Mouse (Mus musculus) midbrain, embryonic 16.5 days (tissue): ENCODE data around the gene Olfr1228. TPM values are rescaled to one million over a fixed set of nuclear protein-coding genes. Genes with fewer than 3 reads are reported as not detected.

Experiments used
- ATAC-seq: fragments of 200-750 bp; cut with Nextera tagmentation; 2 replicates; pipeline ENCODE4 v1.8.0; 2017; ENCODE audit warnings: moderate TSS enrichment
- H3K27ac ChIP-seq: fragments of 300-500 bp; sonication (generic); 2 replicates; pipeline ENCODE4 v1.5.1; 2014; ENCODE audit warnings: mild to moderate bottlenecking, low read length, mixed read lengths
- H3K27me3 ChIP-seq: fragments of 300-500 bp; sonication (generic); 2 replicates; pipeline ENCODE4 v1.6.1; 2014; ENCODE audit warnings: low read depth, low read length, mixed read lengths; ENCODE audit not compliant: control insufficient read depth, insufficient read depth
- H3K36me3 ChIP-seq: fragments of 300-500 bp; sonication (generic); 2 replicates; pipeline ENCODE4 v1.6.1; 2014; ENCODE audit warnings: mild to moderate bottlenecking, low read length, moderate library complexity, mixed read lengths; ENCODE audit not compliant: control insufficient read depth, insufficient read depth
- H3K4me1 ChIP-seq: fragments of 300-500 bp; sonication (generic); 2 replicates; pipeline ENCODE4 v1.6.1; 2014; ENCODE audit warnings: mild to moderate bottlenecking, low read length, mixed read lengths; ENCODE audit not compliant: control insufficient read depth, insufficient read depth
- H3K4me2 ChIP-seq: fragments of 300-500 bp; sonication (generic); 2 replicates; pipeline ENCODE4 v1.6.1; 2014; ENCODE audit warnings: mild to moderate bottlenecking, low read length, mixed read lengths
- H3K4me3 ChIP-seq: fragments of 300-500 bp; sonication (generic); 2 replicates; pipeline ENCODE4 v1.5.1; 2014; ENCODE audit warnings: low read depth, mild to moderate bottlenecking, low read length, moderate library complexity, mixed read lengths
- H3K9ac ChIP-seq: fragments of 300-500 bp; sonication (generic); 2 replicates; pipeline ENCODE4 v1.6.1; 2014; ENCODE audit warnings: low read depth, low read length, mixed read lengths
- H3K9me3 ChIP-seq: fragments of 300-500 bp; sonication (generic); replicated peaks from 2 replicates; pipeline ENCODE4 v1.6.1; 2014; ENCODE audit warnings: mild to moderate bottlenecking, low read length, mixed read lengths; ENCODE audit not compliant: control insufficient read depth, poor library complexity, severe bottlenecking
- WGBS: fragments of 180-500 bp; shearing (Covaris S2); extraction: QIAGEN DNeasy Blood & Tissue Kit; methylation state at CpG from one replicate; pipeline ENCODE4 v1.1.7; 2014; 5-methylcytosine and 5-hydroxymethylcytosine counted together
- polyA plus RNA-seq: library from polyadenylated mRNA; unstranded; fragments of >200 nt; fragmentation: Nextera tagmentation; extraction: Ambion mirVana; gene quantifications from 2 replicates; pipeline ENCODE4 v1.2.1, GENCODE M21; 2015

Gene Olfr1228
- not detected in 2 replicates for polyA plus RNA-seq

DNA sequence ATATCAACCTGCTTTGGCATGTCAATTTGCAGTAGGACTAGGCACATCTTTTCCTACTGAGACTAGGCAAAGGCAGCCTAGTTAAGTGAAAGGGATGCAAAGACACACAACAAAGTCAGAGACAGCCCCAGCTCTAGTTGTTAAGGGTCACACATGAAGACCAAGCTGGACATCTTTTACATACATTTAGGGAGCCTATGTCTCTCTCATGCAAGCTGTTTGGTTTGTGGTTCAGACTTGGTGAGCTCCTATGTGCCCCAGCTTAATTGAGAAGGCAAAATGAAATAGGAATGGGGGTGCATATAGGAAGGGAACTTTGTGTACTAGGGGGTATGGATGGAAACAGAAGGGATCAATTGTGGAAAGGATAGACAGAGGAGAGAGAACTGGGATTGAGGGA is at the start of gene Olfr1228:
Gene Olfr1228, minus strand, starts transcription at position 101 of the 400 bp plus-strand sequence.
- Histone ChIP-seq H3K27ac (no peak within 1 kb of the TSS), H3K9ac (no peak within 1 kb of the TSS), H3K36me3 (no peaks in the 10 kb centered on the region), H3K4me1 (no peaks in the 10 kb centered on the region), H3K9me3 (no peaks in the 10 kb centered on the region), H3K27me3 (no peaks in the 10 kb centered on the region), H3K4me2 (no peak within 1 kb of the TSS), H3K4me3 (no peak within 1 kb of the TSS)
- ATAC-seq: no peak

DNA sequence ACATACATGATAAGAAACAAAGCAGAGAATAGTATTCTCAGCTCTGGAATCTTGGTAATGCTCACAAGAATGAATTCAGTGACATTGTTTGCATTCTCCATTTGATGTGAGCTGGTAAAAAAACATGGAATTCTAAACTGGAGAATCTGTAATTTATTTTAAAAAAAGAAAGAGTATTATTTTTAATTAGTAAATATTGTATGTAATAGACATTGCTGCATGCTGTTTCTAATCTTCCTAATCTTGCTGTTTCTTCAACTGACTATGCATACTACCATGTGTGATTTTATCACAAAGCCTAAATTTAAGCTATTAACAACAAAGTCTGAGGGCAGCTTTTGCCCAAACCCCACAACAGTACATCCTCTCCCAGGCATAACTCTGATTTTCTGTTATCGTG is 43.3 kb upstream of the Olfr1228 start, which contains the start of gene Olfr1230:
Gene Olfr1230, minus strand, starts transcription at position 101 of the 400 bp plus-strand sequence.
- Histone ChIP-seq H3K4me2 (no peak within 1 kb of the TSS), H3K9ac (no peak within 1 kb of the TSS), H3K36me3 (no peaks in the 10 kb centered on the region), H3K4me3 (no peak within 1 kb of the TSS), H3K9me3 (no peaks in the 10 kb centered on the region), H3K27me3 (no peaks in the 10 kb centered on the region), H3K27ac (no peak within 1 kb of the TSS), H3K4me1 (no peaks in the 10 kb centered on the region)
- WGBS: 91% methylated on average over 1 of the region's 1 CpGs
- ATAC-seq: no peak

DNA sequence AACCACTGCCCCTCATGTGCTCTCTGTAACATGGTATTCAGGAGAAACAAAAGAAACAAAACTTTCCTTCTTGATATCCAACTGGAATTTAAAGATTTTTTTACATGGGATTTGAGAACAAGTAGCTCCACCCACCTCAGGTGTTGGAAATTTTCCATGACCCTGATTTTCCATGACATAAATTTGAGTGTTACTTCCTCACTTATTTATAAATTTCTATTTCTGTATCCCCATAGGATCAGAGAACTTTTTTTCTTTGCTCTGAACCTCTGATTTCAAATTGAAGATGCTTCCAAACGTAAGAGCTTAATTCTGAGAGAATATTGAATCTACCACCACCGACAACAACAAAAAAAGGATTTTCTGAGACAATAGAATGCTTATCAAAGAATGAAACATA is 34.1 kb upstream of the Olfr1228 start, which contains the start of gene Olfr1229:
Gene Olfr1229, minus strand, starts transcription at position 101 of the 400 bp plus-strand sequence.
- H3K4me3 ChIP-seq: no peak within 1 kb of the TSS
- no peak within 1 kb of the TSS for H3K4me2 ChIP-seq
- H3K36me3 ChIP-seq: no peaks in the 10 kb centered on the region
- 74% methylated on average over 2 of the region's 2 CpGs for WGBS
- H3K27ac ChIP-seq: no peak within 1 kb of the TSS
- no peaks in the 10 kb centered on the region for H3K27me3 ChIP-seq
- ATAC-seq: no peak
- H3K9me3 ChIP-seq: no peaks in the 10 kb centered on the region
- H3K4me1 ChIP-seq: no peaks in the 10 kb centered on the region
- H3K9ac ChIP-seq: no peak within 1 kb of the TSS

DNA sequence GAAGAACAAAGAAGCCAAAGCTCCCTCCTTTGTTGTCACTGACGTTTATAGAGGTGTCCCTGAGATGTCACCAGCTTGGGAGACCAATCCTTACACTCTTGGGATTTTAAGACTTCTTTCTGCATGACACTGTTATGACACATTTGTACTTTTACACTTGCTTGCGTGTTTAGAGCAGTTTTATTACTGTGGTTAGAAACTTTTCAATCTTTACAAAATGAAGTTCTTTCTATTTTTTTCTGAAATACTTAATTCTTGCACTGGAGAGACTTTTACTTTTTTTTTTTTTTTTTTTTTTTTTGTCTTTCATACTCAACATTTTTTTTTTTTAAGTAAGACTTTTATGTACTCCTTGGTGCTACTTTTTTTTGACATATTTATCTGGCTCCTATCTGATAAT is 53.9 kb downstream of the Olfr1228 start, which contains the start of gene Olfr1226:
Gene Olfr1226, minus strand, starts transcription at position 101 of the 400 bp plus-strand sequence.
- Histone ChIP-seq H3K9me3 (no peaks in the 10 kb centered on the region), H3K4me2 (no peak within 1 kb of the TSS), H3K27ac (no peak within 1 kb of the TSS), H3K4me3 (no peak within 1 kb of the TSS), H3K4me1 (no peaks in the 10 kb centered on the region), H3K27me3 (no peaks in the 10 kb centered on the region), H3K9ac (no peak within 1 kb of the TSS), H3K36me3 (no peaks in the 10 kb centered on the region)
- no peak for ATAC-seq
- 52% methylated on average over 2 of the region's 2 CpGs for WGBS

Other genes with a start within 250 kb of the Olfr1228 start
- gene Olfr1215, start 247.1 kb downstream of the Olfr1228 start, polyA plus RNA-seq: not detected in 2 replicates
- not detected in 2 replicates for gene Olfr1216, start 235.7 kb downstream of the Olfr1228 start, polyA plus RNA-seq
- not detected in 2 replicates for gene Olfr1217, start 222.0 kb downstream of the Olfr1228 start, polyA plus RNA-seq
- not detected in 2 replicates for gene Olfr1218, start 192.9 kb downstream of the Olfr1228 start, polyA plus RNA-seq
- gene Olfr1219, start 170.5 kb downstream of the Olfr1228 start, polyA plus RNA-seq: not detected in 2 replicates
- not detected in 2 replicates for gene Olfr1220, start 147.2 kb downstream of the Olfr1228 start, polyA plus RNA-seq
- not detected in 2 replicates for gene Olfr1221, start 136.8 kb downstream of the Olfr1228 start, polyA plus RNA-seq
- gene Olfr1222, start 121.0 kb downstream of the Olfr1228 start, polyA plus RNA-seq: not detected in 2 replicates
- gene Olfr1223, start 102.5 kb downstream of the Olfr1228 start, polyA plus RNA-seq: not detected in 2 replicates
- not detected in 2 replicates for gene Olfr1224-ps1, start 90.0 kb downstream of the Olfr1228 start, polyA plus RNA-seq
- not detected in 2 replicates for gene Olfr1225, start 79.4 kb downstream of the Olfr1228 start, polyA plus RNA-seq
- gene Olfr1226, start 54.0 kb downstream of the Olfr1228 start, polyA plus RNA-seq: not detected in 2 replicates
- not detected in 2 replicates for gene Olfr1229, start 34.0 kb upstream of the Olfr1228 start, polyA plus RNA-seq
- not detected in 2 replicates for gene Olfr1230, start 43.2 kb upstream of the Olfr1228 start, polyA plus RNA-seq
- not detected in 2 replicates for gene Olfr1231, start 53.0 kb upstream of the Olfr1228 start, polyA plus RNA-seq
- gene Olfr1232, start 75.6 kb upstream of the Olfr1228 start, polyA plus RNA-seq: not detected in 2 replicates
- not detected in 2 replicates for gene Olfr1233, start 88.3 kb upstream of the Olfr1228 start, polyA plus RNA-seq
- gene Olfr1234, start 110.8 kb upstream of the Olfr1228 start, polyA plus RNA-seq: not detected in 2 replicates
- gene Olfr1238, start 155.6 kb upstream of the Olfr1228 start, polyA plus RNA-seq: not detected in 2 replicates
- not detected in 2 replicates for gene Olfr1239, start 166.3 kb upstream of the Olfr1228 start, polyA plus RNA-seq
- not detected in 2 replicates for gene Olfr1240, start 188.9 kb upstream of the Olfr1228 start, polyA plus RNA-seq
- gene Olfr1241, start 233.1 kb upstream of the Olfr1228 start, polyA plus RNA-seq: not detected in 2 replicates
- gene Olfr1242, start 244.3 kb upstream of the Olfr1228 start, polyA plus RNA-seq: not detected in 2 replicates